Mouse (Mus musculus) gastrocnemius, adult 8-10 months (tissue): ENCODE results near the gene Gfpt2. TPM values are rescaled to one million over a fixed set of nuclear protein-coding genes. Genes with fewer than 3 reads are reported as not detected.
A peak's percentile ranks its signal among the peaks of the same experiment; 100 is the strongest.

Source experiments
- DNase-seq, 2 experiments: peaks; one replicate each; pipeline ENCODE4 v3.0.0; 2022; ENCODE audit warnings: low spot score in 2 of 2
- total RNA-seq, 4 experiments: library from RNA; stranded (reverse); gene quantifications; 2 replicates each; pipeline ENCODE4 v1.2.4; 2022

The Gfpt2 gene
- total RNA-seq, 4 experiments from 2014 or later = 3.0 to 6.9 (median 5.8) TPM

DNA sequence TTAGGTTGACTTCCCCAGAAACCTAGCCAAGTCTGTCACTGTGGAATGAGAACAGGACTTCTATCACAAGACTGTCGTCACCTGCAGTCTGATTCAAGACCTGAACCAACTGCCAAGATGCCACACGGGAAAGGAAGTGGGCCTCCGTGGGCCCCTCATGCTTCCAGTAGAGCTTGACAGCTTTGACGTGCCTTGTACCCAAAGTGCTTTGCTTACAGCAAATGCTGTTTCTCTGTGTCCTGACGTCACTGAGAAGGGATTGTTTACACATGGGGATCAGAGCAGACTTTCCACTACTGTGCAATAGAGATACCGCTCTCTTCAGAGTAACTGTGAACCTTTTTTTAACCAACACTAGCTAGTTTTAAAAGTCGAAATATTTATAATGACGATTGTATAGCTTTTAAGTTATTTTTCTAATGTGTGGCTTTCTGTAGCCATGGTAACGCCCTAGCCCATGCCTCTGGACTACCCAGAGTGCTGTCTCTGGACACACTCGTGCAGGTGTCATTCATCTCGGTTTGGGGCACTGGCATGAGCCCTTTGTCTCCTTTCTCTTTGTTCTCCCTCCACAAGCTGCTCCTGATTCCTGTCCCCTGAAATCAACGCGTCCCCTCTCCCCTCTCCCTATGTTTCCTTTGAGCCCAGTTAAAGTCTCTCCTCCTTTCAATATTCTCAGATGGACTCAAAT, 43.9 kb downstream of the Gfpt2 start:
- no peak for DNase-seq

DNA sequence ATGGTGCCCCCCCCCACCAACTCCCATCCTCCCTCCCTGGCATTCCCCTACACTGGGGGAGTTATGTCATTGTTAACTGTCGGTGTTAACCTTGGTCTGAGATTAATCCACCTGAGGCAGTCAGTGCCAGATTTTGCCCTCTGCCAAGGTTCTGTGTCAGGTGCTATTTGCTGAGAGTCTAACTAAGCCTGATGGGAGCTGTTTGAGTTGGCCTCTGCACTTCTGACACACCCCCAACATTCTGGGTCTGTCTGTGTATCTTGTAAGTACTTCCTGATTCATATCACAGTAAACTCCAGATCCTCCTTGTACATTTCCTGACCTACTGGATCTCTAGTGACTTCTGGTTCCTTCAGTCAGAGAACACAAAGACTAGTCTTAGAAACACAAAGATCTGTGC, 46.7 kb downstream of the Gfpt2 start:
- no peak for DNase-seq

DNA sequence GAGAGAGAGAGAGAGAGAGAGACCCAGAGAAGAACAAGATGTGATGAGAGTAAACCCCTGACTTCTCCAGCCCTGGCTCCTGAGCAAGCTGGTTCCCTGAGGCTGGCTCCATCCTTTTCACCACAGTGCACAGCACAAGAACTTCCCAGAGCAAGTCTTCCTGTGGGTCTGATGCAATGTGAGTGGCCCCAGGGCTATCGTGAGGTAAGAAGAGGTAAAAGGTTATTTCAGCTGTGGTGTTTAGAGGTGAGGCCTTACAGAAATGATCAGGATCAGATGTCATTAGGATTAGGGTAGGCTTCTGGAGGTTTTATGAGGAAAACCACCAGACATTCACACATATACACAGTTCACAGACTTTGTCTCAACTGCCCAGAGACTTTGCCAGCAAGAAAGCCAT, 47.9 kb downstream of the Gfpt2 start:
- DNase-seq = no peak

DNA sequence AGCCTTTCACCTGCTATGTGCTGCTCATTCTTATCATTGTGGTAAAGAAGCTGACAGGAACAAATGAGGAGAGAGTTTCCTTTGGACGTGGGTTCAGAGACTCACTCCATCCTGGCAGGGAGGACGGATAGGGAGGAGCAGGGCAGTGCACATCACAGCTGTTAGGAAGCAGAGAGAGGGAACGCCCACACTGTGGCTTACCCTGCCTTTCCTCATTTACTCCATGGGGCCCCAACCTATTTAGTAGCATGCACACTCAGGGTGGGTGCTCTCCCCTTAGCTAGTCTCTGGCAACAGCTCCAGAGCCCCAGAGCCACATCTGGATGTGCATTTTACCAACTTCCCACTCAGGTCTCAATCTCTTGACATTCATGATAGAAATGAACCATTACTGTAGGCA, 48.7 kb downstream of the Gfpt2 start:
- DNase-seq = no peak

DNA sequence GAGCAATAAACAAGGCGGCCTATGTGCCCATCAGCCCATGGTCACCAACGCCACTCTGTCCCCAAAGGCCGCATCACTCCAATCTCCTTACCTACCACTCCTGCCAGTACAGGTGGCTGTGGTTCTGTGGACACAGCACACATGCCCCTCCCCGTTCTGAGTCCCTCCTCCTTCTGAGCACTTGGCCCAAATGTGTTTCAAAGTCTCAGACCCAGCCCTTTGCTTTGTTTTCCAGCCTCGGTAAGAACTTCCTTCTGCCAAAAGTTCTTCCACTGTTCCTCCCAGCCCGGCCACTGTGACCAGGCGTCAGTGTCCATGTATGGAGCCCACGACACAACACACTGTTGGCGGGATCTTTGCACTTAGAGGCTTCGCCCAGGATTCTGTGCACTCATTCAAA, 50.3 kb downstream of the Gfpt2 start:
- DNase-seq = no peak

DNA sequence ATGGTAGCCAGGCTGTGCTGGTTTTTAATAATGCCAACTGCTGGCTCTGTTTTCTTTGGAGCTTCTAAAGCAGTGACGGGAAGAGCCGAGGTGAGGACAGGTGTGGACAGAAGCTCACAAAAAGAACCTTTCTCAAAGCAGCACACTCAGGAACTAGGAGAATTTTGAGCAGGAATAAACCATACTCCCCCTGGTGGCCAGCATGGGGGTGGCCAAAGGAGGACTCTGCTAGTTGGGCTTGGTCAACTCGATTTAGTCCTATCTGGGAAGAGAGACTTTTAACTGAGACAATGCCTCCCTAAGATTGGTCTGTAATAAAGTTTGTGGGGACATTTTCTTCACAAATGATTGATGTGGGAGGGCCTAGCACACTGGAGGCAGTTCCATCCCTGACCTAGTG, 51.0 kb downstream of the Gfpt2 start:
- peak; percentile 29 to 43 for DNase-seq

DNA sequence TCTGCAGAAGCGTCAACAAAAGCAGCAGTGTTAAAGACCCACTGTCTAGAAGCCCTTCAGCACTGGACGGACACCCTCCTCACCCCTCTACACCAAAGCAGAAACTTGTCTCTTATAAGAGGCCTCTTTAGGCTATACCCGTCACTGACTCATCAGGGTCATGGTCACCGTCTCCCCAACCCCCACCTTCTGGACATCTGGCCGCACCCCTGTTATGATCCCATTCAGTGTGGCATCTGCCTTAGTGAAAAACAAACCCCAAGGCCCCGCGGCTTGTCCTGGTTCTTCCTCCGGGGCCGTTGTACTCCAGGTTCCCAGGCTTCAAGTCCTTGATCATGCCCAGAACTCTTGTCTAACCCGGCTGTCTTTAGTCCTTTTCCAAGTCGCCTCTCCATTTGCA, 52.0 kb downstream of the Gfpt2 start:
- DNase-seq = no peak

DNA sequence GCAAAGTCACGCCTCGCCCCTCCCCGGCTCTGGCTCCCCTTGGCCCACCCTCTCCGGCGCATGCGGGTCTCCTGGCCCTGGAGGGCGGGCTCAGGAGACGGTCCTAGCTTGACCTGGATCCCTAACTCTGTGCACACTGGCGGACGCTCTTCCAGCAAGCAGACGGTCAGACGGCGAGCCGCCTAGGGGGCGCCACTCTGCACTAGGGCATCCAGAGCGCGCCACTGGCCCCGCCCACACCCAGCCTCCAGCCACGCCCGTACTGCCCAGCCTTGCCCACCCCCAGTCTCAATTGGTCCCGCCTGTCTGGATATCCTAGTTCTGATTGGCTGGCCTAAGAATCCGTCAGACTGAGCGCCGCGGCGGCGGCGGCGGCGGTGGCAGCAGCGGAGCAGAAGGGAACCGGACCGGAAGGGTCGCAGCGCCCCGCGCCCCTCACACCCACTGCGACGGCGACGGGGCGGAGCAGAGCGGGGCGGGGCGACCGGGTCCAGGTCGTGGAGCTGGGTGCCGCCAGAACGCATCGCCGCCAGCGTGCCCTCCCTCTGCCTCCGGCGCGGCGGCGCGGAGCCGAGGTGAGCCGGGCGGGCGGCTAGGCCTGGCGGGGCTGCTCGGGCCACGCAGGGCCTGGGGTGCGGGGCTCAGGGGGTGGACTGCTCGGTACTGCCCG, 52.6 kb downstream of the Gfpt2 start, which contains the start of gene Mapk9:
Gene Mapk9 (plus strand): TSS at position 351 of the 670 bp plus-strand sequence.
- peak; percentile 99 for DNase-seq

DNA sequence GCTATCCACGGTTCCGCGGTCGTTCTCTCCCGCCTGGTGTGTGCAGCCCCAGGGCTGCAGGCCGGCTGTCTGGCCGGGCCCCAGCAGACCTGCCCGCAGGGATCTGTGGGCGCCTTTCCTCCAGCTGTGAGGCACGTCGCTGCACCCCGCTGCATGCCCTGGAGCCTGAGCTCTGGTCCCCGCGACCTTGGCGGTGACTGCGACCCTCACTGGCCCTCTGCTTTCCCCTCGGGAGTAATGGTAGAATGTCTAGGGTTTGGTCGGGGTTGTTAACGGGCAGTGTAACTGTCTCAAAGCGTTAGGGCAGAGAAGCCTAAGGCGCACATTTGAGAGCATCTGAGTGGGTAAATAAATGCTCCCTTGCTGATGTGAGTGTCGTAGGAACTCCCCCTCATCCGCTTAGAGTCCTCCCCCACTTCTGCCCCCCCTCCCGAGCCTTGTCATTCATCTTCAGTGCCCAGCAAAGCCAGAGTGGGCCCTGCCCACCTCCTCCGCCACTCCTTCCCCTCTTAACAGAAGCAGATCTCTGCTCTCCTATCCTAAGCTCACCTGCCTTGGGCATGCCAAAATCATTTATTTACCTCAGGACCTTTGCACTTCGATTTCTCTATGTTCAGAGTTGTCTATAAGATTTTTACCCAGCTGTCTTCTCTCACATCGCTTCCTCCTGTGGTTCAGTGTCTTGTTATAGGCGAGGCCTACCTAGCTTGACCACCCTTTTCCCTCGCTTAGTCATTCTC, 53.3 kb downstream of the Gfpt2 start:
- no peak for DNase-seq

DNA sequence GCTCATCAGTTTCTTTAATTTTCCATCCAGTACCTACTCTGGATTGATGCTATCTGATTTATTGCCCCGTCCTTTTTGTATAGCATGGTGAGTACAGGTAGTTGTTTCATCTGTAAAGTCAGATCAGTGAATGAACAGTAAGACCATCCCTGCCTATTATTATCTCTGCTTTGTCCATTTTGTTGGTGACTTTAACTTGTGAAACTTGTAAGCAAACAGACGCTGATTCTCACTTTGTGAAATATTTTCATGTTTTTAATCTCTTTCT, 53.8 kb downstream of the Gfpt2 start:
- no peak for DNase-seq

DNA sequence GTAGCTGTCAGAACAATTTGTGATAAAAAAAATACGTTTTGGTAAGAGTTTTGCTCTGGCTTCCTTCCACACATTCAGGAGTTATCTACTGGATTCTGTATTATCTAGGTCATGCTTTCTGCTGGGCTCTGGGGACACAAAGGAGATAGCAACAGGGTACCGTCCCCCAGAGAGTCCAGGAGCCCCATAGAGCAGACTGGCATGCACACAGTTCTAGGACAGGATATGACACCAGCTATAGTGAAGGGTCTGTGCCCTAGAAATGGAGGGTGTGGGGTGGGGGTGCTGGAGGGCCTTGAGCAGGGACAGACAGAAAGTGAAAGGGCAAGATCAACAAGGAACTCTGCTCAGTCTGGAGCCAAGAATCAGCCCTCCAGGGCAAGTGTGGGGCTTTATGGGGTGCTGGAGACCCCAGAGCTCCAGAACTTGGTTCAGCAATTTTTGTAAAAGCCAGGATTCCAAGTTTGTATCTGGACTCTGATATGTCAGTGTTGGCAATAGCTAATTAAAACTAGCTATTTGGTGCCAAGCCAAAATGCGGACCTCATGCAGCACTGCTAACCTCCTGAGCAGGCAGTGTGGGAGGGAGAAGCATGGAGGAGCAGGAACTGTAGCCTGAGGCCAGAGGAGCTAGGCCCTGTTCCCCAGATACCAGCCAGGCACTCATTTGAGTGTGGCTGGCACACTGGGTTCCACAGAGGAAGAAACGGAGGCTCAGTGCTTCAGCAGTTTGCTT, 54.3 kb downstream of the Gfpt2 start:
- DNase-seq = no peak

DNA sequence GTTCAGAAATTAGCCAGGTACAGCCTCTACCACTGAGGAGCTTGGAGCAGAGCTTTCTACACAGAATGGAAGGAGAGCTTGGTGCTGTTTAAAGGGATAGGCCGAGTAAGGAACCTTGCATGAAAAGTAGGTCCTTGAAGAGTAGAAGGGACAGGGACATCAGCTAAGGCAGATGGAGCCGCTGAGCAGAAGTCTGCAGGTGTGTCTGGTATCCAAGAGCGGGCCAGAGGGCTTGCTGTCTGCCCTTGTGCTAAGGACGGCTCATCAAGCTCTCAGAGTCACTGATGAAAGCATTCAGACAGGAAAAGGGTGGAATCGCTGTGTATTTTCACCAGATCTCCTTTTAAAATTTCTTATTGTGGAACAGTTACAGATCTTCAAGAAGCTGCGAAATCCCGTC, 56.4 kb downstream of the Gfpt2 start:
- DNase-seq = no peak

DNA sequence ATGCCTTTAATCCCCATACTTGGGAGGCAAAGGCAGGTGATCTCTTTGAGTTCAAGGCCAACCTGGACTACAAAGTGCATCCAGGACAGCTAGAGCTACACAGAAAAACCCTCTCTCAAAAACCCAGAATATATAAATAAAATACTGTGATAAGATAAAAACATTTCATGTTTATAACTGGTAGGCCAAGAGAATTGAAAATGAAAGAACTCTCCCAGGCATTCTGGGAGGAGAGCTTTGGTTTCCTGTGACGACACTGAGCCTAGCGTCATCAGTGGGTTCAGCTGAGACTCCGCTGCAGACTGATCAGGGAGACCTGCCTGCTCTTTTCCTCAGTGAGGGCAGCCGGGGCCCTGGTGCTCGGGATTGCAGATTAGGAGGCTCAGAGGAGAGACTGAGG, 61.2 kb downstream of the Gfpt2 start:
- no peak for DNase-seq

DNA sequence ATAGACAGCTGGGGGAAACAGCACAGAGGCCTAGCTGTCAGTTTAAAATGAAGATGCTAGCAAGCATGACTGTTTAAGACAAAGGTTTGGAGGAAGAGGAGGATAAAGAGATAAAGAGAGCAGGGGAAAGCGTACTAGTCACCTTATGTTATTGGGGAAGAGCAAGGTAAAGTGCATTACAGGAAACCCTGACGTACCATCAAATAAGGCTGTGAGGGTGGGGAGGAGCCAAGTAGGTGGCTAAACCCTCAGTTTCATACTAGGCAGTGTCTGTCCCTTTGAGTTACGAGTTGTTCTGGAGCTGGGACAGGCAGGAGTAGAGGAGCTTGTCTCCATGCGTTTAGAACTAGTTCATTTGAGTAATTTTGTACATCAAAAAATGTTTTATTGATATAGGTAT, 67.2 kb downstream of the Gfpt2 start:
- DNase-seq = no peak

DNA sequence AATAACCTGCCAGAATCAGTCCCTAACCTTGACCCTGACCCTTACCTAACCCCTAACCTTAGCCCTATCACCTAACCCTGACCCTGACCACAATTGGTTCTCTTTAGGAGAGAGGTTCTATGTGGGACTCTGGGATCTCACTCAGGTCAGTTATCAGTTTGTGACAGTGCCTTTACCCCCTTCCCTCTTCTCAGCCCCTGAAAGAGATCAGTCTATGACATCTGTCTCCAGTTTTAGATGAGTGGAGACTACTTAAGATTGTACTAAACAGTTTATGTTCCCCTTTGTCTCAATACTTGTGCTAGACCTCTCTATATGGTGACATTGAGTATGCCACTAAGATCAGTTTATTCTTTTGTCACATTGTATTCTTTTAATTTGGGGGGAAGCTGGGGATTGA, 69.9 kb downstream of the Gfpt2 start:
- DNase-seq = no peak

DNA sequence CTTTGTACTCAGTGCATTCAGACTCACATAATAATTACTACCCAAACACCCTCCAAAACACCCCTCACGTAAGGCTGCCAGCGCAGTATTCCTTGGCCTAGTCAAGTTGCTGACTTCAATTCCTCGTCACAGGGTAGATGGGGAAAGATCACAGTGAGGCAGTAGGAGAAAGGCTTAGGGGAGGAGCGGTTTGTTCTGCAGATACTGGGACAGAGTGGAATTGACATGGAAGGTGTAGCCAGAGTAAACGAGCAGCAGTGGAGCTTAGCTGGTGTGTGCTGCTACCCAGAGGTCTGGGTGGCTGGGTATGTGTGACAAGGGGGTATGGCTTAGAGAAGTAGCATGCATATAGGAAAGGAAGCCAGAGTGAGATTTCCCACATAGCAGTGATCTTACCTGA, 73.3 kb downstream of the Gfpt2 start:
- DNase-seq = no peak

DNA sequence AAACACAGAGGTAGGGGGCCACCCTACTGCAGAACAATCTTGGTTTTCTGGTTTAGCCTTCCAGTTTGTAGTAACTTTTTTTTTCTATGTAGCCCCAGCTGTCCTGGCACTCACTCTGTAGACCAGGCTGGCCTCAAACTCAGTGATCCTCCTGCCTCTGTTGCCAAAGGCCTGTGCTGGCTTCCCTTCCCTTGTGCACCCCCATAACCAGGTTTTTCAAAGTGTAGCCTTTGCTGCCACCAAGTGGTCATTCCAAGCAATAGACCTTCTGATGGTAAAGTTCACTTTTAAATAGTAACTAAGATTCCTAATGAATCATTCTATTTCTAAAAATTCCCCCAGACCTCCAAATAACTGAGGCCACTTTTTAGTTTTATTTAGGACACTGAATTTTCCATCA, 75.8 kb downstream of the Gfpt2 start:
- no peak for DNase-seq

DNA sequence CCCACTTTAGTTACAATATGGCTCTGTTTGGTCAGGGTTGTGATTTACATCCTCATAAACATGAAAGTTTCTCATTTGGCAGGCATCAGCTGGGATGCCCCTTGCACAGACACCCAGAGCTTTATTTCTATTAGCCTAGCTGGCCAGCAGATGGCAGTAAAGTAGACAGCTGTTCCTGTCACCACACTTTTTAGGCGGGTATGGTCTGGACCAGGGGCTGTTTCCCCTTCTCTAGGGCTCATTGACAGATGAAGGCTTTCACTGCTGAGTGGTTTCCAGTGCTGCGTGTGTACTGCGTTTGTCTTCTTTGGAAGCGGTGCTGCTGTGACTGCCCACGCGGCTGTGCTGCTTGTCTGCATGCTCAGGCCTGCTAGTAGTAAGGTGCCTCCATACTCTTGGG, 77.9 kb downstream of the Gfpt2 start:
- DNase-seq = no peak

DNA sequence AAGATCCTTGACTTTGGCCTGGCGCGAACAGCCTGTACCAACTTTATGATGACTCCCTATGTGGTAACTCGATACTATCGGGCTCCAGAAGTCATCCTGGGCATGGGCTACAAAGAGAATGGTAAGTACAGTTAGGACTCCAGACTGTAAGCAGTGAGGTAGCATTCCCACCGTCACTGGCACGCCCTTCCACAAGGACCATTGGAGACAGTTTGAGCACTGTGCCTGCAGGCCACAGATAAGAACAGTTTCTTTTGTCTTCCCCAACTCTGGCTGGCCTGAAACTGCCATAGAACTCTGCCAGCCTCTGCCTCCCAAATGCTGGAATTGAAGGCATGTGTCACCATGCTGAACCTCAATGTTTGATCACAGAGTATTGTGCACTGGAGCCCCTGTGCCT, 78.8 kb downstream of the Gfpt2 start:
- DNase-seq = no peak

DNA sequence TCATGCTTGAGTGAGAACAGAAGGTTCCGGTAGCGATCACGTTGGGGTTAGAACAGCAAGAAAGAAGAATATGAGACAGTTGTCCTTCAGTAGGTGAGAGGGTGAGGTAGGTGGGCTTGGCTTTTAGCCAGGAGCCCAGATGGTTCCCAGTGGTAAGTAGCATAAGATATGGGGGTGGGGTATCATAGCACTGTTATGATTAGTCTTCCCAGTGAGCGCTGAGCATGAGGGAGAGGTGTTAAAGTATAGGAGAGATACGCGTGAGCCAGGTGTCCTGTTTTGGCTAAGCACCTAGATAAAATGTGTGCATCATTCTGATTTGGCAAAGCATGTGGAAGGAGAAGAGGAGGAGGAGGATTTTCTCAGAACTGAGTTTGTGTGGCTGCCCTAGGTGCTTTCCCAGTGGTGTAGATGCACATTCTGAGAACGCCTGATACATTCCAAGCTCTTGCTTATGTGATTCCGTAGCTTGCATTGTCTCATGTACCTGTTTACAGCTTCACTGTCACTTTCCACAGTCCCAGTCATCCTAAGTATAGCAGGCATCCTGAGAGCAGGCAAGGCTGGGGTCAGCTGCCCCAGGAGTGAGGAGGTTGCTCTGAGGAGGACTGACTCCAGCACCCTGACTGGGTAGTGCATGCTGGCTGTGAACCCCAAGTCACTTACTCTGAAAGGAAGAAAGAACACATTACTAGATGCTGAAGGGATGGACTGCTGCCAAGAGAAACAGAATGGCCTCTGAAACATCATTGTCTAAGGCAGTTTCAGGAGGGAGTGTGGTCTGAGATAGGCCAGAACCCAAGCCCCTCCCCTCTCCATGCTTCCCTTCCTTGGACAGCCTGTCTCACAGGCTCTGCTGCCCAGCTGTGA, 83.2 kb downstream of the Gfpt2 start:
- DNase-seq = no peak

DNA sequence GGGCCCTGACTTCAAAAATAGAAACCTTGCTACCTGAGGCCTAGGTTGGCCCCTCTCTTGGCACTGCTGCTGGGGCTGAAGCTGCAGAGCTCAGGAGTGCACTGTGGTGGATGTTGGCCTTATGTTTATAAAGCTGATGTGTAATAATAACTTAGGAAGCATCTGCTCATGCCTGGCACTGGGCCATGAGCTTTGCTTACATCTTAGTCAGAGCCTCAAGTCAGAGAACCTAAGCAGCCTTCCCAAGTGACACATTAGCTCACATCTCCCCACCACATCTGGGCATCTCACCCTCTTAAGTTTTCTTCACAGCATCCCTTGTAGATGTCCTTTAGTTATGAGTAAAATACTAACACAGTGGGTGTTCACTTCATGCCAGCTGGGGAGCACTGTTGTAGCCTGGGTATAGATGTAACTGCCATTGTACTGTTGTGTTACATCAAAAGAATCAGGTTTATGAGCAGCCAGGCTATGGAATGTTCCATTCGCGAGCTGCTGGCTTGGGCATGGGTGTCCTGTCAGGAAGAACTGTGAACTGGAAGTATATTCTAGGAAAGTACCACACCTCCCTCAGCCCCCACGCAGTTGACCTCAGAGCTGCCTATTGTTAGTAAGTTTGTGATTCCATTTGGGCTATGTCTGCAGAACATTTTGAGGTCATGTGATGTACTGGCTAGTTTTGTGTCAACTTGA, 86.1 kb downstream of the Gfpt2 start:
- DNase-seq = no peak
